Mouse (Mus musculus) C2C12 (cell line): ENCODE data around the gene Abhd12b.

Source experiments
- CTCF ChIP-seq: IDR thresholded peaks from one replicate; pipeline ENCODE4 v1.5.1; 2011; ENCODE audit not compliant: control insufficient read depth, insufficient read depth, insufficient read length
- MYOG ChIP-seq: IDR thresholded peaks from one replicate; pipeline ENCODE4 v1.6.1; 2011; ENCODE audit not compliant: control insufficient read depth, insufficient read length; ENCODE audit errors: extremely low read depth

- TF ChIP-seq CTCF (no peak), MYOG (no peak)
Measured at GRCm38 (mm10) chr12:70109921-70110320, 44.0 kb upstream of the Abhd12b start.
